Mouse (Mus musculus): ENCODE measurements at regions not wholly inside any gene's neighbourhood (a gene's known extent, or its start where the extent isn't known, plus 50 kb on each side); places are given as distances from the start of the nearest gene placed in this dataset.

GRCm38 (mm10) chr3:15224452-15224851 is 107.7 kb downstream of the Gm9733 start:
- TF ChIP-seq CTCF (IDR thresholded peaks at IDR 0.05; ENCODE audit: low read depth) (no peak), EP300 (IDR thresholded peaks at IDR 0.05; ENCODE audit: low read depth) (no peak)

Data from heart, postnatal 0 days (tissue).